Mouse (Mus musculus) embryonic facial prominence, embryonic 11.5 days (tissue): ENCODE results near the gene Nabp1. TPM values are rescaled to one million over a fixed set of nuclear protein-coding genes. Genes with fewer than 3 reads are reported as not detected.

Experiments
- ATAC-seq: fragments of 200-750 bp; cut with Nextera tagmentation; replicated peaks from 2 replicates; pipeline ENCODE4 v1.8.0; 2017; ENCODE audit warnings: low read depth; ENCODE audit not compliant: insufficient number of reproducible peaks, low FRiP score, low TSS enrichment
- DNase-seq: peaks from one replicate; pipeline ENCODE4 v3.0.0-alpha.2; 2015; ENCODE audit warnings: low spot score
- H3K27ac ChIP-seq: fragments of 300-500 bp; sonication (generic); replicated peaks from 2 replicates; pipeline ENCODE4 v1.5.1; 2014; ENCODE audit warnings: mild to moderate bottlenecking, low read depth, low read length, control low read depth
- H3K27me3 ChIP-seq: fragments of 300-500 bp; sonication (generic); 2 replicates; pipeline ENCODE4 v1.6.1; 2014; ENCODE audit warnings: mild to moderate bottlenecking, low read length, moderate library complexity, mixed read lengths; ENCODE audit not compliant: control insufficient read depth, insufficient read depth
- H3K36me3 ChIP-seq: fragments of 300-500 bp; sonication (generic); replicated peaks from 2 replicates; pipeline ENCODE4 v1.6.1; 2014; ENCODE audit warnings: low read depth, mild to moderate bottlenecking, low read length, moderate library complexity, mixed read lengths; ENCODE audit not compliant: control insufficient read depth, insufficient read depth
- H3K4me1 ChIP-seq: fragments of 300-500 bp; sonication (generic); 2 replicates; pipeline ENCODE4 v1.6.1; 2014; ENCODE audit warnings: low read length, mixed read lengths; ENCODE audit not compliant: control insufficient read depth, insufficient read depth
- H3K4me2 ChIP-seq: fragments of 300-500 bp; sonication (generic); 2 replicates; pipeline ENCODE4 v1.6.1; 2014; ENCODE audit warnings: low read depth, mild to moderate bottlenecking, control low read depth, low read length, moderate library complexity
- H3K4me3 ChIP-seq: fragments of 300-500 bp; sonication (generic); 2 replicates; pipeline ENCODE4 v1.5.1; 2014; ENCODE audit warnings: low read depth, low read length, control low read depth
- H3K9ac ChIP-seq: fragments of 300-500 bp; sonication (generic); replicated peaks from 2 replicates; pipeline ENCODE4 v1.6.1; 2014; ENCODE audit warnings: mild to moderate bottlenecking, control low read depth, low read length
- H3K9me3 ChIP-seq: fragments of 300-500 bp; sonication (generic); replicated peaks from 2 replicates; pipeline ENCODE4 v1.6.1; 2016; ENCODE audit warnings: mild to moderate bottlenecking, low read length, inconsistent platforms, mixed read lengths; ENCODE audit not compliant: control insufficient read depth
- WGBS: fragments of 180-500 bp; shearing (Covaris S2); extraction: QIAGEN DNeasy Blood & Tissue Kit; methylation state at CpG from one replicate; pipeline ENCODE4 v1.1.7; 2014; 5-methylcytosine and 5-hydroxymethylcytosine counted together
- polyA plus RNA-seq: library from polyadenylated mRNA; unstranded; fragments of >200 nt; fragmentation: Nextera tagmentation; extraction: Ambion mirVana; gene quantifications from 2 replicates; pipeline ENCODE4 v1.2.1, GENCODE M21; 2014

The Nabp1 gene
- polyA plus RNA-seq, 1 experiment from 2014 or later: 7.9 TPM

DNA sequence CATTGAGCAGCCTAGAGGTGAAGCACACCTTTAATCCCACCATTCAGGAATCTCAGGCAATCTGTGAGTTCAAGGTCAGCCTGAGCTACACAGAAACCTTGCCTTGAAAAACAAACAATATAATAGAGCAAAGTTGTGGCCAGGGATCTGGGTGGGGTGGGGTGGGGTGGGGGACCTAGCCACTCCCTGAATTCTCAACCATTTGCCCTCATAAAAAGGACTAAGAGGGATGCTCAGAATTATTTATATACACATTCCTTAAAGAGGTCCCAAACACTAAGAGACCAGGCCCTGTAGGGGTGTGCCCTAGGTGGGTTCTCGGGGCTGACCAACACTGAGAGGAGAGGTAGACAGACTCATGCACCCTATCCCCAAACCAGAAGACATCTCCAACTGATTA, 1.5 kb upstream of the Nabp1 start:
- H3K36me3 ChIP-seq: no peaks in the 10 kb centered on the region
- 95% methylated on average over 1 of the region's 1 CpGs for WGBS
- no peaks in the 10 kb centered on the region for H3K4me1 ChIP-seq
- H3K4me2 ChIP-seq: no peak overlapping the region
- DNase-seq (no peak), ATAC-seq (no peak)
- no peaks in the 10 kb centered on the region for H3K27me3 ChIP-seq
- no peak overlapping the region for H3K27ac ChIP-seq
- no peaks in the 10 kb centered on the region for H3K9me3 ChIP-seq
- H3K9ac ChIP-seq: no peak overlapping the region
- no peak overlapping the region for H3K4me3 ChIP-seq

DNA sequence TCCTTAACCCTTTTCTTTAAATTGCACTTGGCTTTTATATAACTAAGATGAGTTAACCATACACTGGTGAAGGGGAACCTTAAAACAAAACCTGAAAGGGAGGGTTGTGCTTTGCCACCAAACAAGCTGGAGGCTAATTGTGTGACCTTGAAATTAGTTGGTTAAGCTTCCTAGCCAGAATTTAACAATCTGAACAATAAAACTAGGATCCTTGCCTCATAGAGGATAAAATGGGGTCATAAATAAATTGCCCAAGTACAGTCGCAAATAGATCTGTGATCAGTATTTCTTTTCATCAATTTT, 753 bp upstream of the Nabp1 start:
- DNase-seq (no peak), ATAC-seq (no peak)
- H3K4me2 ChIP-seq: peak overlapping the region; percentile 29
- no peaks in the 10 kb centered on the region for H3K27me3 ChIP-seq
- no peaks in the 10 kb centered on the region for H3K4me1 ChIP-seq
- no peaks in the 10 kb centered on the region for H3K9me3 ChIP-seq
- 91% methylated on average over 1 of the region's 1 CpGs for WGBS
- H3K4me3 ChIP-seq: peak overlapping the region; percentile 56; the same call in 1 of the 2 replicates
- H3K36me3 ChIP-seq: no peaks in the 10 kb centered on the region
- no peak overlapping the region for H3K27ac ChIP-seq
- no peak overlapping the region for H3K9ac ChIP-seq

DNA sequence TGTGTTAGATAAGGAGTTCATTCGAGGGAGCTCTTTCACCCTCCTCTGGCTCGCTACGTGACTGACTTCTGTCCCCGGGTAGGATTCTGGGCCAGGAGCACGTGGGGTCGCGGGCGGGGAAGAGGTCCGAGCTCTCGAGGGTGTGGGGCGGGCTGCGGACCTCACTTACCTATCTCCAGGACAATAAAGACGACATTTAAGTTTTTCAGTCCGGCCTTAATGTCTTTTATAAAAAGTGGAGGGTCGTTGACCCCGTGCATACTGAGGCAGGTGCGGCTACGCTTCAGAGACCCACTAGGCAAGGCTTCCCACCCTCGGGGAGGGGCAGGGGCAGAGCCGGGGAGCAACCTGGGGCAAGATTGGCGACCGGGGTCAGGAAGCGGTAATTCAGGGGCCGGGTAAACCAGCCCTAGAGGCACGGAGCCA, 556 bp downstream of the Nabp1 start:
- DNase-seq: peak; percentile 27
- no peak overlapping the region for H3K27ac ChIP-seq
- peak; percentile 42 for ATAC-seq

DNA sequence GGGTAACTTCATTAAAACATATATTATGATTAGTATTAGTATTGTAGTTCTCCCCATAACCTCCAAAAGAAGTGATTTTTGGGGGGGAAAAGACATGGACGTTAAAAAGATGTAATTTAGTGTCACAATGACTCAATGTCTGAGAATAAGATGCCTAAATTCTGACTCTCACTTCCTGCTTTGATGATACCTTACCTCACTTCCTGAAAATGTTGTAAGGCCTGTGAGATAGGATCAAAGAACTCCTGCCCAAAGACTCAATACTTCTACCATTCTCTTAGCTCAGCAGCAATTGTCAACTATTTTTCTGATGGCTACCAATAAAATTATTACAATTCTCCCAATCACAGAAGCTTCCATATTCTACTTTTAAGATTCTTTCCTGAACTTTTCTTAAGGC, 1.8 kb downstream of the Nabp1 start:
- no peak overlapping the region for H3K9ac ChIP-seq
- WGBS: 80% methylated on average over 1 of the region's 1 CpGs
- no peak for ATAC-seq
- DNase-seq: no peak
- no peaks in the 10 kb centered on the region for H3K9me3 ChIP-seq
- no peak overlapping the region for H3K4me2 ChIP-seq
- no peaks in the 10 kb centered on the region for H3K27me3 ChIP-seq
- no peak overlapping the region for H3K4me3 ChIP-seq
- H3K4me1 ChIP-seq: no peaks in the 10 kb centered on the region
- no peak overlapping the region for H3K27ac ChIP-seq
- no peaks in the 10 kb centered on the region for H3K36me3 ChIP-seq

More for the DNA sequence above, 556 bp downstream of the Nabp1 start:
- no peaks in the 10 kb centered on the region for H3K36me3 ChIP-seq
- peak overlapping the region; percentile 59 for H3K9ac ChIP-seq
- under 1% methylated on average over 25 of the region's 25 CpGs for WGBS
- no peaks in the 10 kb centered on the region for H3K27me3 ChIP-seq
- H3K4me3 ChIP-seq: peak overlapping the region; percentile 56
- H3K4me2 ChIP-seq: peak overlapping the region; percentile 95
- no peaks in the 10 kb centered on the region for H3K9me3 ChIP-seq
- no peaks in the 10 kb centered on the region for H3K4me1 ChIP-seq

DNA sequence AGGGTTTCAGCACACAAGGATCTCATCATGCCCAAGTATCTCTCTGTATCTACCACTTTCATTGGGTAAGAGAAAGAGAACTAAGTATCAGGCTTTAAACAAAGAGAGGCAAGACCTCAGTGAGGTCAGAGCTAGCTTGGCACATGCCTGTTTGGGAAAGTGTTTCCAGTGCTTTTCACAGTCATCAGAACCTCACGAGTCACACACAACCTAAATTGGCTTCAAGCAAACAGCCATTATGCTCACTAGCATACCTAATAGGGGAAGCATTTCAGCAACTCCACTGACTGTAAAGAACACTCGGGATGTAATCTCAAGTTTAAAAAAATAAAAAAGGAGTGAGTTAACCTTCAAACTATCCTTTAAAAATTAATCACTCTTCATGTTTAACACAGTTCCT, 10.1 kb downstream of the Nabp1 start:
- no peak for ATAC-seq
- no peaks in the 10 kb centered on the region for H3K4me1 ChIP-seq
- WGBS: 68% methylated on average over 2 of the region's 2 CpGs

DNA sequence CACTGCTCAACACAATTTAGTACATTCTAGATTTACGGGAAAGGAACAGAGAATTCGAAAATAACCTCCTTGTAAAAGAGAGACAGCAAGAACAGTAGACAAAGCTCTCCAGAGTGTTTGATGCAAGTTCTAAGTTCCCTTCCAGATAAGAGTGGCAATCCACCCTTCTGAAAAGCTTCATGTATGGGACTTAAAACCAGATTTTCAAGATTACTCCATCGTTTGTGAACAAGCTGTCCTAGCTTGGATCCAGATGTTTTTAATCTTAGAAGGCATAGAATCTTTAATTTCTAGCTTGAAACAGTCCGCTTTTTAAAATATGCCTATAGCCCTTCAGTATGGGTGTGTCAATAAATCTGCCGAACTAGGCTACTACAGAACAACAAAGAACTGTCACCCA, 11.0 kb downstream of the Nabp1 start:
- DNase-seq: no peak
- no peaks in the 10 kb centered on the region for H3K9me3 ChIP-seq
- H3K27me3 ChIP-seq: no peaks in the 10 kb centered on the region
- no peak overlapping the region for H3K9ac ChIP-seq
- no peak overlapping the region for H3K4me2 ChIP-seq
- 77% methylated on average over 5 of the region's 5 CpGs for WGBS
- H3K4me1 ChIP-seq: no peaks in the 10 kb centered on the region
- ATAC-seq: no peak
- no peaks in the 10 kb centered on the region for H3K36me3 ChIP-seq
- H3K27ac ChIP-seq: no peak overlapping the region
- no peak overlapping the region for H3K4me3 ChIP-seq

More for the DNA sequence above, 10.1 kb downstream of the Nabp1 start:
- H3K27ac ChIP-seq: no peak overlapping the region
- no peak for DNase-seq
- no peaks in the 10 kb centered on the region for H3K9me3 ChIP-seq
- H3K4me3 ChIP-seq: no peak overlapping the region
- no peaks in the 10 kb centered on the region for H3K27me3 ChIP-seq
- no peak overlapping the region for H3K9ac ChIP-seq
- no peak overlapping the region for H3K4me2 ChIP-seq
- no peaks in the 10 kb centered on the region for H3K36me3 ChIP-seq

DNA sequence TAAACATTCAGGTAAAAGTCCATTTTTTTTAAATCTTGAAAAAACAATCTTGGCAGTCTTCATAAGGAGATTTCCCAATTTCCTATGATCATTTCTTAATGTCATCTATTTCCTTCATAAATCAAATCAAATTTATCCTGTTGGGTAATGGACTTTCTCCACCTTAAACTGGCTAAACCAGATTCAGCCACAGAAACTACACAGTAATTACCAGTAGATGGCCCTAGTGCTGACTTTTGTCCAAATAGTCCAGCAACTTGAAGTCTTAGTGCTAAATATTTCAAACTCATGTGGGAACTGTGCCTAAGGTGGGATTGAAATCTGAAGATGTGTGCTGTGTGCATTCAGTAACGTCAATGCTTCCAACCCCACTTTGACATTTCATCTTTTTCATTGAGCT, 11.8 kb downstream of the Nabp1 start:
- Histone ChIP-seq H3K9ac (no peak overlapping the region), H3K4me2 (no peak overlapping the region), H3K4me3 (no peak overlapping the region), H3K36me3 (no peaks in the 10 kb centered on the region), H3K9me3 (no peaks in the 10 kb centered on the region), H3K4me1 (no peaks in the 10 kb centered on the region), H3K27me3 (no peaks in the 10 kb centered on the region), H3K27ac (no peak overlapping the region)
- no peak for ATAC-seq
- WGBS: 35% methylated on average over 1 of the region's 1 CpGs
- DNase-seq: peak; percentile 43

DNA sequence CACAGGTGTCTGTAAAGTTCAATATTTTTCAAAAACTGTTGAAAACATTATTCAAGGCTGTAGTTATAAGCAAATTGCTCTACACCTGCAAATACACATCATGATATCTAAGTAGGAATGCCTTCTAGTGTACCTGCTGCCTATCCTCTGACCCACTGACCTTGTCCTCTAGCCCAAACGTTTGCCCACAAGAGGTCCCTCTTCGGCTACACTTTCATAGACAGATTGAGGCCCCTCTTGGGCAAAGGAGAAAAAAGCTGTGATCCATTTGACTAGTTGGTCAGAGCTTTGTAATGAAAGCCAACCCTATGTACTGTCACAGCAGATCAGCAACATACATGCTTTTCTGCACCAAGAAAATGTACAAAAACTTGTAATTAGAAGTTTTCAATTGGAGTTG, 12.9 kb downstream of the Nabp1 start:
- no peaks in the 10 kb centered on the region for H3K27me3 ChIP-seq
- ATAC-seq (no peak), DNase-seq (no peak)
- H3K27ac ChIP-seq: no peak overlapping the region
- H3K4me2 ChIP-seq: no peak overlapping the region
- no peak overlapping the region for H3K4me3 ChIP-seq
- no peaks in the 10 kb centered on the region for H3K4me1 ChIP-seq
- no peaks in the 10 kb centered on the region for H3K36me3 ChIP-seq
- H3K9me3 ChIP-seq: no peaks in the 10 kb centered on the region
- WGBS: 38% methylated on average over 2 of the region's 2 CpGs
- no peak overlapping the region for H3K9ac ChIP-seq
